8 mouse cellular contexts compared by ENCODE assay signal in the genomic region with DNA sequence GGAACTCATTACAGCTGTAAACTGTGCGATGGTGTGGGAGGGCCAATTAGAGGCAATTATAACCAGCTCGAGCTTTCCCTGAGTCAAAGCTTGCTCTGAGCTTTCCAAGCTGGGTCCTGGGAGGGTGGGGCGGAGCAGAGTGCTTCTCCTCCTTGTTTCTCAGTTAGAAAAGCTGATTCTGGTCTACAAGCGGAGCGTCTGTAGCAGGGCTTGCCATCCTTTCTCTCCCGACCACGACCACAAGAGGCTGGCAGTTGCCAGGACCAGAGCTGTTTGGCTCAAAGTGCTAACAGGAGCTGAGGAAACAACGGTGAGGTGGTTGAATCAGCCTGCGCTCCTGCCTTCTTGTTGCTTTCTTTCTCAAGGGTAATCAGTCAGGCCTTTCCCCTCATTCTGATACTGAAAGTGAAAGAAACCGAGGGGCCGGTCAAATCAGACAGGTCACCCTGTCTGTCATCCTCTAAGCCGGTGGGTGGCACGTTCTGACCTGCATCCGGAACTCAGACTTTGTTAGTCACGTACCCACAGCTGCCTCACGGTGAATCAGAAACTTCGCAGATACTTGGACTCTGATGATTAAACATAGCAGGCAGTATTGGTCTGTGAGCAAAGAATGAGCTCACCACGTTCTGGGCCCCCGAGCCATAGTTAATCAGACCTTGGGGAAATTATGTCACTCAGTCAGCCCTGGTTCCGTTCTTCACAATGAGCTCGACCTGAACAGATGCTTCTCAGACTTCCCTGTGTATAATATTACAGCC.
DNase-seq lines count a peak whose midpoint lies in the region; ATAC-seq and TF ChIP-seq lines count a peak whose summit lies in the region.

No protein-coding gene starts in this region.

- peak; percentile 74 for ATAC-seq in embryonic facial prominence, embryonic 15.5 days (ENCODE audit: insufficient number of reproducible peaks, low FRiP score, low TSS enrichment, low read depth)
- ATAC-seq in heart, embryonic 15.5 days (replicated peaks; ENCODE audit: insufficient number of reproducible peaks, insufficient read depth, low FRiP score, low read depth): peak; percentile 72
- peak; percentile 57 for ATAC-seq in kidney, postnatal 0 days (replicated peaks; ENCODE audit: low FRiP score, low read depth)
- peak; percentile 49 for ATAC-seq in neural tube, embryonic 15.5 days (ENCODE audit: low FRiP score)

- H3K9ac ChIP-seq in embryonic facial prominence, embryonic 15.5 days: no peak overlapping the region
- peak overlapping the region; percentile 54 for H3K9ac ChIP-seq in heart, embryonic 15.5 days
- H3K9ac ChIP-seq in kidney, postnatal 0 days (ENCODE audit: low read depth, low read length): peak overlapping the region; percentile 59; the same call in 1 of the 2 replicates
- H3K9ac ChIP-seq in neural tube, embryonic 15.5 days (replicated peaks): no peak overlapping the region

- H3K4me1 ChIP-seq in embryonic facial prominence, embryonic 15.5 days: peaks cover 18% of the 10 kb centered on the region
- peaks cover 37% of the 10 kb centered on the region for H3K4me1 ChIP-seq in heart, embryonic 15.5 days (replicated peaks)
- H3K4me1 ChIP-seq in kidney, postnatal 0 days (replicated peaks; ENCODE audit: insufficient read depth, low read length): no peaks in the 10 kb centered on the region; the same call in 1 of the 2 replicates
- peaks cover 33% of the 10 kb centered on the region for H3K4me1 ChIP-seq in neural tube, embryonic 15.5 days

- H3K4me2 ChIP-seq in embryonic facial prominence, embryonic 15.5 days (replicated peaks): peak overlapping the region; percentile 45
- peak overlapping the region; percentile 64 for H3K4me2 ChIP-seq in heart, embryonic 15.5 days
- peak overlapping the region; percentile 56 for H3K4me2 ChIP-seq in kidney, postnatal 0 days (ENCODE audit: low read length)
- peak overlapping the region; percentile 44 for H3K4me2 ChIP-seq in neural tube, embryonic 15.5 days

- 16% methylated on average over 21 of the region's 21 CpGs for WGBS in embryonic facial prominence, embryonic 15.5 days
- WGBS in heart, embryonic 15.5 days: 17% methylated on average over 21 of the region's 21 CpGs
- WGBS in kidney, postnatal 0 days: 13% methylated on average over 21 of the region's 21 CpGs
- WGBS in neural tube, embryonic 15.5 days: 15% methylated on average over 21 of the region's 21 CpGs

- H3K36me3 ChIP-seq in embryonic facial prominence, embryonic 15.5 days: no peaks in the 10 kb centered on the region
- no peaks in the 10 kb centered on the region for H3K36me3 ChIP-seq in heart, embryonic 15.5 days
- H3K36me3 ChIP-seq in kidney, postnatal 0 days (ENCODE audit: insufficient read depth, low read length): no peaks in the 10 kb centered on the region
- no peaks in the 10 kb centered on the region for H3K36me3 ChIP-seq in neural tube, embryonic 15.5 days

- H3K27ac ChIP-seq in embryonic facial prominence, embryonic 15.5 days (replicated peaks): peak overlapping the region; percentile 59
- H3K27ac ChIP-seq in heart, embryonic 15.5 days: peak overlapping the region; percentile 85
- H3K27ac ChIP-seq in kidney, postnatal 0 days: peak overlapping the region; percentile 74
- H3K27ac ChIP-seq in neural tube, embryonic 15.5 days (replicated peaks): peak overlapping the region; percentile 56; the same call in 1 of the 2 replicates

- peak overlapping the region; percentile 23 for H3K4me3 ChIP-seq in embryonic facial prominence, embryonic 15.5 days (replicated peaks)
- H3K4me3 ChIP-seq in heart, embryonic 15.5 days: peak overlapping the region; percentile 43
- H3K4me3 ChIP-seq in kidney, postnatal 0 days (replicated peaks; ENCODE audit: low read depth, low read length): peak overlapping the region; percentile 33
- peak overlapping the region; percentile 12; the same call in 1 of the 2 replicates for H3K4me3 ChIP-seq in neural tube, embryonic 15.5 days (replicated peaks)

- TF ChIP-seq CTCF in kidney, postnatal 0 days (IDR thresholded peaks at IDR 0.05; ENCODE audit: low read depth): no peak

- H3K9me3 ChIP-seq in embryonic facial prominence, embryonic 15.5 days (replicated peaks): no peaks in the 10 kb centered on the region; the same call in 1 of the 2 replicates
- no peaks in the 10 kb centered on the region for H3K9me3 ChIP-seq in heart, embryonic 15.5 days (replicated peaks)
- no peaks in the 10 kb centered on the region for H3K9me3 ChIP-seq in kidney, postnatal 0 days (replicated peaks; ENCODE audit: low read length)
- H3K9me3 ChIP-seq in neural tube, embryonic 15.5 days (replicated peaks): no peaks in the 10 kb centered on the region

- no peaks in the 10 kb centered on the region for H3K27me3 ChIP-seq in embryonic facial prominence, embryonic 15.5 days
- H3K27me3 ChIP-seq in heart, embryonic 15.5 days: no peaks in the 10 kb centered on the region
- no peaks in the 10 kb centered on the region for H3K27me3 ChIP-seq in kidney, postnatal 0 days (ENCODE audit: insufficient read depth, low read length)
- no peaks in the 10 kb centered on the region for H3K27me3 ChIP-seq in neural tube, embryonic 15.5 days (replicated peaks)

- DNase-seq in 3T3-L1 (ENCODE audit: low read depth, low spot score) (peak; percentile 94), NIH3T3 (ENCODE audit: low read depth) (peak; percentile 81)
- DNase-seq in kidney, postnatal 0 days (ENCODE audit: low spot score): peak; percentile 66
- DNase-seq in lung, adult 18-20 months: peak; percentile 61 to 73
- no peak for DNase-seq in cerebellum, adult 9-10 months

Comparison
In these comparisons a context has a peak if more than half of its experiments do, and no peak if none do; other contexts are left out.
1. H3K9ac ChIP-seq: peak in heart, embryonic 15.5 days (single experiment) and kidney, postnatal 0 days (single experiment); none in embryonic facial prominence, embryonic 15.5 days (single experiment) and neural tube, embryonic 15.5 days (single experiment).
2. Peak in every context shown above with its lines, with median percentiles within 50 percentile points of each other: ATAC-seq, H3K27ac ChIP-seq, H3K4me2 ChIP-seq and H3K4me3 ChIP-seq.